Mouse (Mus musculus): ENCODE measurements around the gene Tvp23b. TPM values are rescaled to one million over a fixed set of nuclear protein-coding genes. Genes with fewer than 3 reads are reported as not detected.

The Tvp23b gene
- polyA plus RNA-seq, 1 experiment from 2014 or later = 29.1 TPM

DNA sequence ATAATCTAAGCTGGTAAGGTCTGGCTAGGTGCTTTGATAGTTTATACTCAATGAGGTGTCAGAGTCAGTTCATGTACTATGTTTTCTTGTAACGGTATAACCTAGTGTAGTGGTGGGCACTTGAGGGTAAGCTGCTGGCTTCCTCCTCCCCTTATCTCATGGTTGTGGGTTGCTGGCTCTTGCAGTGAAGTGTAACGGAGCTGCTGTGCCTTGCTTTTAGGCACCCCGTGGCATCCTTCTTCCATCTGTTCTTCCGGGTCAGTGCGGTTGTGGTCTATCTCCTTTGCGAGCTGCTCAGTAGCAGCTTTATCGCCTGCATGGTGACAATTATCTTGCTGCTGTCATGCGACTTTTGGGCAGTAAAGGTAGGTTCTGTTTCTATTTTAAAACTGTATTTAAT lies 4.2 kb downstream of the Tvp23b start:
- Histone ChIP-seq H3K27me3 (ENCODE audit: insufficient read depth, low read length) (no peaks in the 10 kb centered on the region), H3K4me3 (ENCODE audit: low read depth, low read length) (no peak overlapping the region), H3K4me2 (ENCODE audit: low read depth, low read length) (peak overlapping the region; percentile 10; the same call in 1 of the 2 replicates), H3K36me3 (replicated peaks; ENCODE audit: insufficient read depth, low read length) (peaks cover 26% of the 10 kb centered on the region), H3K9me3 (ENCODE audit: low read length) (no peaks in the 10 kb centered on the region), H3K27ac (ENCODE audit: low read depth) (no peak overlapping the region), H3K9ac (replicated peaks) (no peak overlapping the region), H3K4me1 (ENCODE audit: insufficient read depth) (0 out of 2 replicates have a peak, but pooled peaks cover 4% of the 10 kb centered on the region)
- DNase-seq (no peak), ATAC-seq (no peak)
- TF ChIP-seq EP300 (IDR thresholded peaks at IDR 0.05; ENCODE audit: low read depth) (no peak), CTCF (IDR thresholded peaks at IDR 0.05; ENCODE audit: low read depth) (no peak)
- WGBS (ENCODE audit: insufficient replicate concordance) = 44% methylated on average over 8 of the region's 8 CpGs

DNA sequence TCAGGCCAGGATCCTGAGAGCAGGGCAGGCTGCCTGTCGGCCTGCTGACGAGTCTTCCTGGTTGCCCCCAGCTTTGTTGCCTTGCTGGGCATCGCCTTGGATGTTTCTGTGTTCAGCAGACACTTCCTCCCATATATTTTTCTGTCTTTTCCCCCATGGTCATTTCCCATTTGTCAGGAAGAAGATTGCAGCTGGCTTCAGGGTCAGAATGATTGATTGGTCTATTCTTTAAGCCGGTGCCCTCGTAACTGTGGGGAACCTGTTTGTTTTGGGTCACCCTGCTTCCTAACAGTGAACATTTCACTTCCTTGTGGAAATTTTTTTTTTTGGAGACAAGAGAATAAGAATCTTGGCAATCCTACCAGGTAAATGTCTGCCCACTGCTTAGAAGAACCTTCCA lies 6.1 kb downstream of the Tvp23b start:
- DNase-seq (no peak), ATAC-seq (no peak)
- Histone ChIP-seq H3K4me2 (ENCODE audit: low read depth, low read length) (no peak overlapping the region), H3K4me1 (ENCODE audit: insufficient read depth) (no peaks in the 10 kb centered on the region), H3K4me3 (ENCODE audit: low read depth, low read length) (no peak overlapping the region), H3K36me3 (replicated peaks; ENCODE audit: insufficient read depth, low read length) (peaks cover 27% of the 10 kb centered on the region), H3K27ac (ENCODE audit: low read depth) (no peak overlapping the region), H3K27me3 (ENCODE audit: insufficient read depth, low read length) (no peaks in the 10 kb centered on the region), H3K9me3 (ENCODE audit: low read length) (no peaks in the 10 kb centered on the region), H3K9ac (replicated peaks) (no peak overlapping the region)
- TF ChIP-seq CTCF (IDR thresholded peaks at IDR 0.05; ENCODE audit: low read depth) = no peak
- TF ChIP-seq EP300 (IDR thresholded peaks at IDR 0.05; ENCODE audit: low read depth) = no peak
- WGBS (ENCODE audit: insufficient replicate concordance) = 76% methylated on average over 5 of the region's 5 CpGs

DNA sequence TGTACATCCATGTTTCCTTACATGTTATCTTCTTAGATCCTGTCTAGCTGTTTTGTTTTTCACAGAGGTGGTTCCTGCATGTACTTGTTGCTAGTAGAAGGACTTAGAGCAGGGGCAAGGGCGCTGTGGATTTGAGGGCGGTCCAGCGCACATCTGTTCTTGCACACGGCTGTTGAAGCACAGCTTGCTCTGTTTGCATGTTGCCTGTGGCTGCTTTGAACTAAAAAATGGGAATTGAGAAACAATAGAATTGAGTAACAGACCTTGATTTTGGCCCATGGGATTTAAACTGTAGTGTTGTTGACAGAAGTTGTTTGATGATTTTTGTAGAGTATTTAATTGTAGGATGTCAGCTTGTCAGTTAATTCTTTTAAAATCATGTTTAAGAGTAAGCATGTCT lies 11.5 kb downstream of the Tvp23b start:
- 84% methylated on average over 4 of the region's 4 CpGs for WGBS (ENCODE audit: insufficient replicate concordance)

DNA sequence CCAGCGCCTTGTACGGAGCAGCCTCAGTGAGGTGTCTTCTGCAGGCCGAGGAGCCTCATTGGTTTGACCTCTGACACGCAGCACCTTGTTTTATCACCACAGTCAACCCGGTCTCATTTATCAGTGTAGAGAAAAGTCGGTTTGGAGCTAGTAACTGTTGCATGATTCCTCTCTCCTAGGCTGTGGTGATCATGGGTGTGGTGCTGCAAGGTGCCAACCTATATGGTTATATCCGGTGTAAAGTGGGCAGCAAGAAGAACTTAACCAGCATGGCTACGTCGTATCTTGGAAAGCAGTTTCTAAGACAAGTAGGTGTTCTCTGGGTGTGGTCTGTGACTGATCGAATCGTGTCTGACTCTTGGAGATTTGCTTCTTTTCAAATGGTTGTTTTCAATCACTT lies 12.5 kb downstream of the Tvp23b start:
- Histone ChIP-seq H3K4me3 (ENCODE audit: low read depth, low read length) (no peak overlapping the region), H3K9me3 (ENCODE audit: low read length) (no peaks in the 10 kb centered on the region), H3K27me3 (ENCODE audit: insufficient read depth, low read length) (no peaks in the 10 kb centered on the region), H3K36me3 (replicated peaks; ENCODE audit: insufficient read depth, low read length) (peaks cover 19% of the 10 kb centered on the region), H3K27ac (ENCODE audit: low read depth) (no peak overlapping the region), H3K4me2 (ENCODE audit: low read depth, low read length) (no peak overlapping the region), H3K9ac (replicated peaks) (no peak overlapping the region), H3K4me1 (ENCODE audit: insufficient read depth) (no peaks in the 10 kb centered on the region)
- DNase-seq (no peak), ATAC-seq (no peak)
- 83% methylated on average over 11 of the region's 11 CpGs for WGBS (ENCODE audit: insufficient replicate concordance)
- TF ChIP-seq CTCF (IDR thresholded peaks at IDR 0.05; ENCODE audit: low read depth) = no peak
- TF ChIP-seq EP300 (IDR thresholded peaks at IDR 0.05; ENCODE audit: low read depth) = no peak

More for the DNA sequence above, 11.5 kb downstream of the Tvp23b start:
- no peak for ATAC-seq
- Histone ChIP-seq H3K4me3 (ENCODE audit: low read depth, low read length) (no peak overlapping the region), H3K9me3 (ENCODE audit: low read length) (no peaks in the 10 kb centered on the region), H3K4me1 (ENCODE audit: insufficient read depth) (no peaks in the 10 kb centered on the region), H3K9ac (replicated peaks) (no peak overlapping the region), H3K4me2 (ENCODE audit: low read depth, low read length) (no peak overlapping the region), H3K27me3 (ENCODE audit: insufficient read depth, low read length) (no peaks in the 10 kb centered on the region), H3K27ac (ENCODE audit: low read depth) (no peak overlapping the region), H3K36me3 (replicated peaks; ENCODE audit: insufficient read depth, low read length) (peaks cover 28% of the 10 kb centered on the region)
- DNase-seq = no peak
- TF ChIP-seq CTCF (IDR thresholded peaks at IDR 0.05; ENCODE audit: low read depth) (no peak), EP300 (IDR thresholded peaks at IDR 0.05; ENCODE audit: low read depth) (no peak)

DNA sequence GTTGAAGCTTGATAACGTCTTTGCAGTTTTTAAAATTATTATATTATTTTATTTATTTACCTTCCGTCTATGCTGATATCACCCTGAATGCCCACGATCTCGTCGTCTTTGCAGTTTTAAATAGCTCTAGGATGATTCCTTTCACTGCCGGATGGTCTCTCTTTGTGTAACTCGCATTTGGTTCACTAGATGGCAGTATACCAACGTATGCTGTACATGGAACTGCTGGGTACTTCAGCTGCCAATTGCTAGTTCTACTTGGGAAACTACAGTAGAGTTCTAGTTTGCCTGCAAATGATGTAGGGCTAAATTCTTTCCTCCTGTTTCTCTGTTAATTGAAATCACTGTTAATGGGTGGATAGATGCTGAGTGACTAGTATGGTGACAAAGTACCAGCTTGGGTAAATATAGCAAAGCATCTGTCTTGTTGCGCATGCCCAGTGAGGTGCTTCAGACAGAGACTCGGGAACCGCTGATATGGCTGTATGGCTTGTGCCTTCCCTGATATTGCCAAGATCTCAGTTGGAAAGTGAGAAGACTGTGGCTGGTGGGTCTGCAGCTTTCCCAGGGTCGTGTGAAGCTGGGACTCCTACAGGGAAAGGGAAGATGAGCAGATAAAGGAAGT lies 22.6 kb downstream of the Tvp23b start:
- 31% methylated on average over 12 of the region's 12 CpGs for WGBS (ENCODE audit: insufficient replicate concordance)
- Histone ChIP-seq H3K9ac (replicated peaks) (no peak overlapping the region), H3K9me3 (ENCODE audit: low read length) (no peaks in the 10 kb centered on the region), H3K27ac (ENCODE audit: low read depth) (no peak overlapping the region), H3K4me2 (ENCODE audit: low read depth, low read length) (no peak overlapping the region), H3K4me3 (ENCODE audit: low read depth, low read length) (no peak overlapping the region), H3K27me3 (ENCODE audit: insufficient read depth, low read length) (no peaks in the 10 kb centered on the region), H3K4me1 (ENCODE audit: insufficient read depth) (no peaks in the 10 kb centered on the region), H3K36me3 (replicated peaks; ENCODE audit: insufficient read depth, low read length) (no peaks in the 10 kb centered on the region)
- ATAC-seq (peak; percentile 38; the same call in 1 of the 2 replicates), DNase-seq (peak; percentile 26)
- peak; percentile 85 for TF ChIP-seq CTCF (IDR thresholded peaks at IDR 0.05; ENCODE audit: low read depth)
- no peak for TF ChIP-seq EP300 (IDR thresholded peaks at IDR 0.05; ENCODE audit: low read depth)

DNA sequence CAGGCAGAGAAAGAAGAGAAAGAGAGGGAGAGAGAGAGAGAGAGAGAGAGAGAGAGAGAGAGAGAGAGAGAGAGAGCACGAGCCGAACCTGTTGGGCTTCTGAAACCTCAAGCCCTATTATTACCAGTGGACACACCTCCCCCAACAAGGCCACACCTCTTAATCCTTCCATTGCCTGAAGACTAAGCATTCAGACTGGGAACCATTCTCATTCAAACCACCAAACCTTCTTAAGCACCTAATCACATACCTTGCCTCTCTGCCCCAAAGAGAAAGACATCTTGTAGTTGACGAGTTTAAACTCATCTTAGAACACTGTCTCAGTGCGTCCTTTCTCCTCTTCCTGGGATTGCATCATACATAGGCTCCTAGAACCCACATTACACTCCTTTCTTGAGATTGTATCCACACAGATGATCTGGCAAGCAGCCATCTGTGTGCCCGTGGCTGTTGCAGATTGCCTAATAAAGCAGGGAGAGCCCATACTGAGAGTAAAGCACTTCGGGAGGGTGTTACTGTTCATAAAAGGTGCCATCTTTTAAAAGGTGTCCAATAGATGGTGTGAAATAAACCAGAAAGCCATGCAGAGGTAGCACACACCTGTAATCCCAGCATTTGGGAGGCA lies 24.7 kb downstream of the Tvp23b start:
- Histone ChIP-seq H3K27me3 (ENCODE audit: insufficient read depth, low read length) (no peaks in the 10 kb centered on the region), H3K4me1 (ENCODE audit: insufficient read depth) (no peaks in the 10 kb centered on the region), H3K4me3 (ENCODE audit: low read depth, low read length) (no peak overlapping the region), H3K27ac (ENCODE audit: low read depth) (no peak overlapping the region), H3K4me2 (ENCODE audit: low read depth, low read length) (no peak overlapping the region), H3K9ac (replicated peaks) (no peak overlapping the region), H3K9me3 (ENCODE audit: low read length) (no peaks in the 10 kb centered on the region), H3K36me3 (replicated peaks; ENCODE audit: insufficient read depth, low read length) (no peaks in the 10 kb centered on the region)
- TF ChIP-seq CTCF (IDR thresholded peaks at IDR 0.05; ENCODE audit: low read depth) (no peak), EP300 (IDR thresholded peaks at IDR 0.05; ENCODE audit: low read depth) (no peak)
- ATAC-seq = no peak
- WGBS (ENCODE audit: insufficient replicate concordance) = 62% methylated on average over 6 of the region's 6 CpGs
- DNase-seq = no peak

All from liver, postnatal 0 days (tissue).